Mouse (Mus musculus): ENCODE data around the gene Ncor2. TPM values are rescaled to one million over a fixed set of nuclear protein-coding genes. Genes with fewer than 3 reads are reported as not detected.
A peak's percentile ranks its signal among the peaks of the same experiment; 100 is the strongest.

Ncor2 gene
- polyA plus RNA-seq, 1 experiment from 2014 or later, result 41.8 TPM

DNA sequence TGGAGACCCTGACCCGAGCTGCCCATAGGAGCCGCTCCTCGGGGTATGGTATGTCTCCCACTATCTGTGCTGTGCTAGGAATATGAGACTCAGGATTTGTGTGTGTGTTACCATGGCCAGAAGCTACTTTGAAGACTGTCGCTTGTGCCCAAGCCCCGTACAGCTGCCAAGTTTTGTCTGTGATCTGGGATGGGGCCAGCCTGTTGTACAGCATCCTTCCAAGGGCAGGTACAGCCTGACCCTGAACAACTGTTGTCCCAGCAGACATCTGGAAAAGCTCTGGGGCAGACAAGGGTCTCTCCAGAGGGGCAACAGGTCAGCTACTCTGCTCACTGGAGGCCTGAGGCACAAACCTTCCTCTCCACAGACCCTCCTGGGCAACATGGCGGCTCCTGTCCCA, 95.3 kb downstream of the Ncor2 start:
- no peaks in the 10 kb centered on the region for H3K9me3 ChIP-seq (replicated peaks)
- no peak overlapping the region for H3K4me2 ChIP-seq (replicated peaks)
- no peak overlapping the region for H3K9ac ChIP-seq
- ATAC-seq (ENCODE audit: insufficient number of reproducible peaks, low FRiP score, low TSS enrichment, low read depth), result no peak
- no peak overlapping the region for H3K4me3 ChIP-seq (replicated peaks)
- H3K27me3 ChIP-seq, result no peaks in the 10 kb centered on the region
- peaks cover 20% of the 10 kb centered on the region for H3K4me1 ChIP-seq
- no peak overlapping the region; the same call in 1 of the 2 replicates for H3K27ac ChIP-seq (replicated peaks)
- peaks cover 96% of the 10 kb centered on the region for H3K36me3 ChIP-seq
- 85% methylated on average over 6 of the region's 6 CpGs for WGBS

DNA sequence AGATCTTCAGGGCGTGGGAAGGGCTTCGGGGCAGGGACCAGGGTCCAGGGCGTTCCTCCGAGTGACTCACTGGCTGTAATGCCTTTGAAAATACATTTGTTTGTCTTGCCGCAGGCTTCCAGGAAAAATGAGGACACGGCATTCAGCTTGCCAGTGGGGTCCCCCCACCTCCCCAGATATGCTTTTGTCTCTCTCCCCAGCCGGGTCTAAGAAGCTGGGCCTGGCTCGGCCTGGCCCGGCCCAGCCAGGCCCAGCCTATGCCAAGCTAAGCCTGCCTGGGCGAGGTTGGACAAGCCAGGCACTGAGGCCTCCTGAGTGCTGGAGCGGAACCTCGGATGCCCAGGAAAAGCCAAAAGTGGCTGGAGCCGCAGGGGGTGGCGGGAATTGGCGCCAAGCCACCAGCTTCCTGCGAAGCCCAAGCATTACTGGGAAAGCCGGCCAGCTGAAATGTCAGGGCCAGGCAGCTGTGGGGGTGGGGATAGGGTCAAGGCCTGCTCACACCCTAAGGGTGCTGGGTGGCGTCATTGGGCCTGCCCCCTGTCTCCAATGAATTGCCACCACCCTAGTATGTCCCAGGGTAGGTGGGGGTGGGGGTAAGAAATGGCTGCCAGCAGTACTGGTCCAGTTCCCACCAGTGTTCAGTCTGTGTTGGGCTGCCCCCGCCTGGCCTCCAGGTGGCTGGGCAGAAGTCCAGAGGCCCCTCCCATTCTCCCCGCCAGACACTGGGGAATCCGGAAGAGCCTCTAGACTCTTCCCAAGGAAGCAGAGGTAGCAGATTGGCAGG, 97.5 kb downstream of the Ncor2 start:
- H3K36me3 ChIP-seq, result peaks cover 94% of the 10 kb centered on the region
- WGBS, result 56% methylated on average over 21 of the region's 21 CpGs

DNA sequence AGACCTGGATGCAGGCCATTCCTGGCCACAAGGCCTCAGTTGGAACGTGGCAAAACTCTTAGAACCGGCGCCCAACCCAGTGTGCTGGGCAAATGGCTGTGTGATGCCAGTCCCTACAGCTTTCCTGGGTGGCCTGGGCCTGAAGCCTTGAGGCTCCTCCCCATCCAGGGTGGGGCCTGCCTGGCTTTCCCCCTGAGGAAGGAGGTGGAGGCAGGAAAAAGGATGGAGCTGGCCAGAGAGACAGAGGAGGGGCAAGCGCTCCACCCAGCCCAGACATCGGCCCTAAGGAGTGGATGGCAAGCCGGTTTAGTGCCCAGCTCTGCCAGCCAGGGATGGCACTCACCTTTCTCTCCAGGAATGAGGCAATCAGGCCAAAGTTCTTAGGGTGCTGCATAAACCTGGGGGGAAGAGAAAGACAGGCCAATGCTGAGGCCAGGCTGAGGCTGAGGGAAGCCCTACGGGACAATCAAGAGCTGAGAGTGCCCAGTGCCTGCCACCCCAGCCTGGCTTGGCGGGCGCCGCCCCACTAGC, 98.2 kb downstream of the Ncor2 start:
- 0 out of 2 replicates have a peak, but pooled peaks have one; percentile 26 for ATAC-seq (ENCODE audit: insufficient number of reproducible peaks, low FRiP score, low TSS enrichment, low read depth)
- Histone ChIP-seq H3K27me3 (no peaks in the 10 kb centered on the region), H3K4me2 (replicated peaks) (no peak overlapping the region), H3K27ac (replicated peaks) (peak overlapping the region; percentile 79), H3K36me3 (peaks cover 94% of the 10 kb centered on the region), H3K4me3 (replicated peaks) (no peak overlapping the region), H3K9me3 (replicated peaks) (no peaks in the 10 kb centered on the region), H3K9ac (no peak overlapping the region), H3K4me1 (peaks cover 18% of the 10 kb centered on the region)
- WGBS, result 80% methylated on average over 10 of the region's 10 CpGs

More for the DNA sequence above, 97.5 kb downstream of the Ncor2 start:
- no peak overlapping the region for H3K4me2 ChIP-seq (replicated peaks)
- H3K27ac ChIP-seq (replicated peaks), result peak overlapping the region; percentile 79
- peaks cover 18% of the 10 kb centered on the region for H3K4me1 ChIP-seq
- no peaks in the 10 kb centered on the region for H3K27me3 ChIP-seq
- no peaks in the 10 kb centered on the region for H3K9me3 ChIP-seq (replicated peaks)
- peak; percentile 55 for ATAC-seq (ENCODE audit: insufficient number of reproducible peaks, low FRiP score, low TSS enrichment, low read depth)
- no peak overlapping the region for H3K4me3 ChIP-seq (replicated peaks)
- no peak overlapping the region for H3K9ac ChIP-seq

DNA sequence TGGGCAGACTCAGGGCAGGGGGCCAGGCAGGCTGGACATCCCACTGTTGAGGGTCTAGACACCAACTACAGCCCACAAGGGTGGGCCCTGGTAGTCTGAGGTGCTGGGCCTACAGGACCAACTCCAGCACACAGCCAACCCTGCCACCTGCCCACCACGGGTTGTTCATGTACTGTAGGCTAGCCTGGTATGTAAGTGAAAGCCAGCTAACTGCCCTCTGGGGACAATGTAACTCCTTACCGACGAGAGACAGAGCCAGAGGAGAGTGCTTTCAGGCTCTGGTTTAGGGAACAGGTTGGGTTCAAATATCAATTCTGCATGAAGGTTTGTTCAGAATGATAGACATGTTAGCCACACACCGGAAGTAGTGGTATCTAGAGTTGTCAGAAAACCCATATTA, 98.7 kb downstream of the Ncor2 start:
- no peak for ATAC-seq (ENCODE audit: insufficient number of reproducible peaks, low FRiP score, low TSS enrichment, low read depth)
- Histone ChIP-seq H3K9ac (no peak overlapping the region), H3K9me3 (replicated peaks) (no peaks in the 10 kb centered on the region), H3K36me3 (peaks cover 93% of the 10 kb centered on the region), H3K4me2 (replicated peaks) (no peak overlapping the region), H3K4me1 (peaks cover 18% of the 10 kb centered on the region), H3K4me3 (replicated peaks) (no peak overlapping the region), H3K27me3 (no peaks in the 10 kb centered on the region), H3K27ac (replicated peaks) (peak overlapping the region; percentile 79; the same call in 1 of the 2 replicates)
- WGBS, result 84% methylated on average over 4 of the region's 4 CpGs

DNA sequence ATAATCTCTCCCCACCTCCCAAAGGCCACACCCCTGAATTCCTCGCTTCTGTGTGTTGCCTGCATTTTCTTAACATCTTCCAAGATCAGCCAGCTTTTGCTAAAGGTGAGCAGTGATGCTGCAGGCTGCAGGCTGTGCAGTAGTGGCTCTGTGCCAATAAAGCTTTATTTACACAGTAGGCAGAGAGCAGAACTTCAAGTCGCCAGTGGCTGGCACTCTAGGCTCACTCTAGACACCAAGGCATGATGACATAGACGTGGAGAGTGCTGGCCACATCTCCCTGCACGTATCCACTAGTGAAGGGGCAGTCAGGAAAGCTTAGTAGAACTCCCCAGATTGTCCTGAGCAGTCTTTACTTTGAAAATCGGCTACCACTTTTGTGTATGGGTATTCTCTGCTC, 100.8 kb downstream of the Ncor2 start:
- peaks cover 22% of the 10 kb centered on the region for H3K4me1 ChIP-seq
- ATAC-seq (ENCODE audit: insufficient number of reproducible peaks, low FRiP score, low TSS enrichment, low read depth), result no peak
- 75% methylated on average over 5 of the region's 5 CpGs for WGBS
- no peaks in the 10 kb centered on the region for H3K27me3 ChIP-seq
- no peak overlapping the region for H3K4me3 ChIP-seq (replicated peaks)
- H3K4me2 ChIP-seq (replicated peaks), result no peak overlapping the region
- no peak overlapping the region for H3K9ac ChIP-seq
- no peak overlapping the region for H3K27ac ChIP-seq (replicated peaks)
- H3K36me3 ChIP-seq, result peaks cover 91% of the 10 kb centered on the region
- no peaks in the 10 kb centered on the region for H3K9me3 ChIP-seq (replicated peaks)

DNA sequence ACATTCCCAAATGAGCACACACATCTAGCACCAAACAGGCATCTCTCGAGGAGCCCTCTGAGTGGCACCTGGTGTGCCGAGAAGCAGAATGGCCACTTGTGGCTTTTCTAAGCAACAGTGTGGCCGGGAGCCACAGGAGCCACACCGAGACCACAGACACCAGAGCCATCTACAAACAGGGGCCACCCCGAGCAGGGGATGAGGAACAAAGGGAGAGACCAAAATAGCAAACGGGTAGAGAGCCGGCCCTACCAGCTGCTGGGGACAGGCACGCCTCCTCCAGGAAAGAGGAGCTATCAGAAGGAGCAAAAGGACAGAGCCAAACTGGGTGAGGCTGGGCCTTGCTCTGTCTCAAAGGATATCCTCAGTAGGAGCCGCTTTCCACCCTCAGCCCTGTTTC, 102.8 kb downstream of the Ncor2 start:
- peaks cover 23% of the 10 kb centered on the region for H3K4me1 ChIP-seq
- peaks cover 84% of the 10 kb centered on the region for H3K36me3 ChIP-seq
- H3K4me2 ChIP-seq (replicated peaks), result no peak overlapping the region
- no peak for ATAC-seq (ENCODE audit: insufficient number of reproducible peaks, low FRiP score, low TSS enrichment, low read depth)
- WGBS, result 73% methylated on average over 9 of the region's 9 CpGs
- H3K9ac ChIP-seq, result no peak overlapping the region
- no peak overlapping the region for H3K4me3 ChIP-seq (replicated peaks)
- no peak overlapping the region for H3K27ac ChIP-seq (replicated peaks)
- H3K9me3 ChIP-seq (replicated peaks), result no peaks in the 10 kb centered on the region
- no peaks in the 10 kb centered on the region for H3K27me3 ChIP-seq

DNA sequence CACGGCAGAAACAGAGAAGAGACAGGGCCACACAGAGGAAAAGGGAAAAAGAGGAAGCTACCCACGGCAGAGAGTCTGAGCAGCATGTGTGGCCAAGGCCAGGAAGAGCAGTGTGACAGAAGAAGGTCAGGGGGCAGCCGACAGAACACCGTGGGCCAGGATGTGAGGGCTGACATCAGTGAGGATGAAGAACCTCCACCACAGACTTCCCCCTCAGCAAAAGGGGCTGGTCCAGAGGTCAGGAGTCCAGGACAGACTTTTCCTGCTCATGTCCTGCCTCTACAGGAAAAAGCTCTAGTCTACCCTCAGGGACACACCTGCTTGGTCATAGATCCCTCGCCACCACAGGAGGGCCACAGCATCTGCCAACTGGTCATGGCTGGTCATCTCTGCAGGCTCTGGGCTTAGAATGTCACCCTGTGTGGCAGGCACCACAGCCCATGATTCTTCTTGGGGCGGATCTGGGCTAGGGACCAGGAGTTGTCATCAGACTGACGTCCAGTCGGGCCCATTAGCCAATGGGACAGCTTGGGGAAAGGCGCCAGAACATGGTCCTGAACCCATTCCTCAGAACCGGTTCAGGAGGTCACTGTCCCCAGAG, 104.3 kb downstream of the Ncor2 start:
- Histone ChIP-seq H3K27me3 (no peaks in the 10 kb centered on the region), H3K4me1 (peaks cover 32% of the 10 kb centered on the region), H3K9me3 (replicated peaks) (no peaks in the 10 kb centered on the region), H3K4me2 (replicated peaks) (no peak overlapping the region), H3K4me3 (replicated peaks) (no peak overlapping the region), H3K27ac (replicated peaks) (no peak overlapping the region), H3K9ac (no peak overlapping the region), H3K36me3 (peaks cover 74% of the 10 kb centered on the region)
- WGBS, result 66% methylated on average over 10 of the region's 10 CpGs
- no peak for ATAC-seq (ENCODE audit: insufficient number of reproducible peaks, low FRiP score, low TSS enrichment, low read depth)

DNA sequence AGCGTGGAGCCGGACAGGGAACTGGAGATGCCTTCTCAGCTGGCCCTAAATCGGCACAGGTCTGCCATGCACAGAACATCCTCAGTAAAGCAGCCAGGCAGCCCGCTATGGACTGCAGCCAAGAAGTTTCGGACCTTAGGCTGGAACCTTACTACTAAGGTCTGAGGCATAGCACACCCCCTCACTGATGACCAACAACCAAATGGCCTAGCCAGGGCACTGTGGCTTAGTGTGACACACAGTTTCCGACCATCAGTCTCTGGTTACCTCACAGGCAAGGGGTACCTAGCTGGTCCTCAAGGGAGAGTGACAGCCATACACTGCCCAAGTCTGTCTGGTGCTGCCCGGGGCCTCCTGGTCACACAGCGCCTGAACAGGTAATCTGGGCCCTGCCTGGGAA, 105.1 kb downstream of the Ncor2 start:
- H3K9ac ChIP-seq, result no peak overlapping the region
- WGBS, result 86% methylated on average over 8 of the region's 8 CpGs
- no peaks in the 10 kb centered on the region for H3K27me3 ChIP-seq
- H3K4me1 ChIP-seq, result peaks cover 40% of the 10 kb centered on the region
- H3K36me3 ChIP-seq, result peaks cover 74% of the 10 kb centered on the region
- no peak overlapping the region for H3K4me2 ChIP-seq (replicated peaks)
- H3K27ac ChIP-seq (replicated peaks), result no peak overlapping the region
- H3K4me3 ChIP-seq (replicated peaks), result no peak overlapping the region
- ATAC-seq (ENCODE audit: insufficient number of reproducible peaks, low FRiP score, low TSS enrichment, low read depth), result no peak
- H3K9me3 ChIP-seq (replicated peaks), result no peaks in the 10 kb centered on the region

DNA sequence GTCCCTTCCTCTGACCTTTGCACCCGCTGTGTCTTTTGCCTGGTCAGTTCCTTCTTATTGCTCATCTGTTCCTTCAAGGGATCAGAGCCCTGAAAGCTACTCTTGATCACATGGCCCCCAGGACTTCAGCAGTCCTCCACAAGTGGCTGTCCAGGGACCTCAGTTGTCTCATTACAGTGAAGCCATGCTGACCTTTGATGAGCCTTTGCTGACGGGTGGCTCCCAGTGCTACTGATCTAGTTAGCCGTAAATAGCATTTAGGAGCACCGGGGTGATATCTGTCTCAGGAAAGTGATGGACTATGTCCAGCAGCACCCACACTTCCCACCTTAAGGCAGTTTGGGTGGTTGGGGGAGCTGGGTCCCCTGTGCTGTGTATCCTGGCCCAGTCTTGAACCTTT, 105.7 kb downstream of the Ncor2 start:
- Histone ChIP-seq H3K36me3 (peaks cover 74% of the 10 kb centered on the region), H3K9ac (no peak overlapping the region), H3K4me3 (replicated peaks) (no peak overlapping the region), H3K27ac (replicated peaks) (no peak overlapping the region), H3K4me2 (replicated peaks) (no peak overlapping the region), H3K9me3 (replicated peaks) (no peaks in the 10 kb centered on the region), H3K4me1 (peaks cover 46% of the 10 kb centered on the region), H3K27me3 (no peaks in the 10 kb centered on the region)
- no peak for ATAC-seq (ENCODE audit: insufficient number of reproducible peaks, low FRiP score, low TSS enrichment, low read depth)
- 90% methylated on average over 4 of the region's 4 CpGs for WGBS

DNA sequence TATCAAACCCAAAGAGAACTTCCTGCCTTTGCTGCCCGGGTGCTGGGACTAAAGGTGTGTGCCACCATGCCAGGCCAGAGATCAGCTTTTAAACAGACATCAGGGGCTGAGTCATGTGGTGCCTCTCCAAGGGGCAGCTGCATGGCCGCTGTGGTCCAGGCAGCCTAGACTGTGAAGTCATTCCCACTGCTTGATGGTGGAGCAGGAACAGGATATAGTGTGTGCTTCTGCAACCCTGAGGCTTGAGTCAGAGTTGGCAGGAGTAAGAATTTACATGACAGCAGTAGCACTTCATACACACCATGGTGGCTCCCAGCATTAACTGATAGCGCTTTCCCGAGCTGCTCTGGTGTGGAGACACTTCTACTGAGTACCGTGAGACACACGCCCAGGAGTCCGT, 106.6 kb downstream of the Ncor2 start:
- H3K4me1 ChIP-seq, result peaks cover 47% of the 10 kb centered on the region
- peaks cover 74% of the 10 kb centered on the region for H3K36me3 ChIP-seq
- WGBS, result 86% methylated on average over 7 of the region's 7 CpGs
- H3K27ac ChIP-seq (replicated peaks), result peak overlapping the region; percentile 48
- no peak for ATAC-seq (ENCODE audit: insufficient number of reproducible peaks, low FRiP score, low TSS enrichment, low read depth)
- no peak overlapping the region for H3K4me2 ChIP-seq (replicated peaks)
- H3K4me3 ChIP-seq (replicated peaks), result no peak overlapping the region
- H3K27me3 ChIP-seq, result no peaks in the 10 kb centered on the region
- no peak overlapping the region for H3K9ac ChIP-seq
- no peaks in the 10 kb centered on the region for H3K9me3 ChIP-seq (replicated peaks)

DNA sequence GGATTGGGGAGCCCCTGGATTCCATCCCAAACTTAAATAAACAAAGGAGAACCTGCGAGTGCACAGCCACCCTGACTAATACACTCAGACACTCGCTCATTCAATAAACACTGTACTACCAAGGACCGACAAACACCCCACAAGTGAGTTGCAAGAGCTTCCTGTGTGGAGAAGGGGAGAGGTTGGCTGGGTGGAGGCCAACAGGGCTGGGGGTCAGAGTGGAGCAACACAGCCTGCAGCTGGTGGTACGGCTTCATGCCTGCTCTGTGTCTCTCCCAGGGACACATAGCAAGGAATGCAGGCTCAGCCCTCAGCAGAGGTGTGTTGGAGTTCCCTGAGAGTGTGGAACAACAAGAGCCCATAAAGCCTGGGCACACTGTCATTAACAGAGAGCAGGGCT, 107.1 kb downstream of the Ncor2 start:
- H3K9me3 ChIP-seq (replicated peaks), result no peaks in the 10 kb centered on the region
- ATAC-seq (ENCODE audit: insufficient number of reproducible peaks, low FRiP score, low TSS enrichment, low read depth), result no peak
- H3K27ac ChIP-seq (replicated peaks), result peak overlapping the region; percentile 48
- H3K4me1 ChIP-seq, result peaks cover 47% of the 10 kb centered on the region
- H3K4me2 ChIP-seq (replicated peaks), result no peak overlapping the region
- H3K36me3 ChIP-seq, result peaks cover 72% of the 10 kb centered on the region
- WGBS, result 74% methylated on average over 4 of the region's 4 CpGs
- H3K9ac ChIP-seq, result no peak overlapping the region
- H3K4me3 ChIP-seq (replicated peaks), result no peak overlapping the region
- H3K27me3 ChIP-seq, result no peaks in the 10 kb centered on the region

Data from embryonic facial prominence, embryonic 15.5 days (tissue).